Mouse (Mus musculus) kidney, adult 2 months (tissue): ENCODE measurements at regions not wholly inside any gene's neighbourhood (a gene's known extent, or its start where the extent isn't known, plus 50 kb on each side); places are given as distances from the start of the nearest gene placed in this dataset.

Experiments
- CTCF ChIP-seq: fragments of 200-500 bp; conservative IDR thresholded peaks from 2 replicates; pipeline ENCODE4 v1.5.1; 2011; ENCODE audit warnings: low read depth, mild to moderate bottlenecking, control low read depth, low read length, moderate library complexity, mixed read lengths; ENCODE audit not compliant: insufficient read depth, insufficient read length
- POLR2A ChIP-seq: fragments of 200-500 bp; IDR thresholded peaks from one replicate; pipeline ENCODE4 v1.6.1; 2011; ENCODE audit warnings: low read depth, low read length, control low read depth

DNA sequence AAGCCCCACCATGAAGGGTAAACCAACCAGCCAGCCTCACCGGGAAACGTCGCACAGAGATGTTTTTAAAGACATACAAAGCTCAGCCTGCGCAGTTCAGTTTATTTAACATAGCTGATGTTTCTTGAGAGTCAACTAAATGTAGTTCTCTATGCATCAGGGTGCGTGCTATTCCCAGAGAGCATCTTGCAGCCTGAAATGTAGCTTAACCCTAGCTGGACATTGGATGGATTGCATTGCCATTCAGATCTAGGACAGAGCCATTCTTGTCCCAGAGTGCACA lies 145.7 kb downstream of the Sox2 start:
- TF ChIP-seq POLR2A (no peak), CTCF (no peak)
